Mouse (Mus musculus) right cerebral cortex, adult 18-20 months (tissue): ENCODE results near the gene Ifitm1.
"Not testable (repeated sequence)": the region's sequence is repeated elsewhere in the genome, so short reads cannot be mapped to it uniquely, and the experiment has no call there.

Source experiments
- DNase-seq: peaks from one replicate; pipeline ENCODE4 v3.0.0; 2022; ENCODE audit warnings: mixed read lengths

The Ifitm1 gene

DNA sequence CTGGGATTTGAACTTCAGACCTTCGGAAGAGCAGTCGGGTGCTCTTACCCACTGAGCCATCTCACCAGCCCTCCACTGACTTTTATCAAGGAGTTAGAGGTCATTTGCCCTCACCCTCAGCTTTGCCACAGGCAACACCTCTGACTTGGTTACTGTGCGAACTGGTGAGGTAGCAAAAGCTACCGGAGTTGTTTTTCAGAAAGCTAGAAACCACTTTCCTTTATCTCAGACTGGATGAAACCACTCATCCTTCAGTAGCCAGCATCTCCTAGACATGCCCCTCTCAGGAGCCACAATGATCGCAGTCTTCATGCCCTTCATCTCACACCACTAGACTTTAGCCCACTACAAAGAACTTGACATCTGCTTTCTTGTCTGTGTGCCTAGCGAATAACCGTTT lies 15.9 kb downstream of the Ifitm1 start:
- no peak for DNase-seq

DNA sequence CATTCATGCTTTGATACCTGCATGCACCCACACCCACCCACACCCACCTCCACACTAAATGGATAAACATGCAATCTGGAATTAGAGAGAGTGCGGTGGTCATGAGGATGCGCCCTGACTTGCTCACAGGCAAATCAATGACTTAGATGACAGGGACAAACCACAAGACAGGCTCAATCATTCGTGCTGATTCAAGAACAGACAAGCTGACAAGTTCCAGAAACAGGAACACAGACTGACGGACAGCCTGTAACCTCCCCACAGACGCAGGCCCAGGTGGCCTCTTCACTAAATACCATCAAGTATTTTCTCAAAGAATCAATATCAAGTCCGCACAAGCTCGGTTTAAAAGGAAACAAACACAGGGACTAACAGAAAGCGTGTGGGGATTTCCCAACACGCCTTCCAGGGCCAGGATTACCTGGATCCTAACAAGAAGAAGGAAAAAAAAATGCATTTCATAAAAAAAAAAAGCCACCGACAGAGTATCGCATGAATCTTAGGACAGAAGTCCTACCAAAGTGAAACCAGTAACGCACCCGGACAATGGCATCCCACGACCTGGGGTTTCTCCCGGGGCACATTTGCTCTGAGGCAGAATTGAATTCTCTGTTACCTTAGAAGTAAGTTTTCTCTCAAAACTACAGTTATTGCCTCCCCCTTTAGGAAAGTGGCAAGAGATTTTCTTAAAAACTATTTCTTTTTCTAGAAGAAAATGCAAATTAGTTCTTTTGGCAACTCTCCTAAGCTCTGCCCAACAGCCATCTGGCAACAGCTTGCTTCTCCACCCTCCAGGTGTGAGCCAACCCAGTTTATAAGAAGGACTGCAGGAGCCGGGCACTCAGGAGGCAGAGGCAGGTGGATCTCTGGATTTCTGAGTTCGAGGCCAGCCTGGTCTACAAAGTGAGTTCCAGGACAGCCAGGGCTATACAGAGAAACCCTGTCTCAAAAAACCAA lies 20.4 kb downstream of the Ifitm1 start:
- DNase-seq: peak; percentile 62

DNA sequence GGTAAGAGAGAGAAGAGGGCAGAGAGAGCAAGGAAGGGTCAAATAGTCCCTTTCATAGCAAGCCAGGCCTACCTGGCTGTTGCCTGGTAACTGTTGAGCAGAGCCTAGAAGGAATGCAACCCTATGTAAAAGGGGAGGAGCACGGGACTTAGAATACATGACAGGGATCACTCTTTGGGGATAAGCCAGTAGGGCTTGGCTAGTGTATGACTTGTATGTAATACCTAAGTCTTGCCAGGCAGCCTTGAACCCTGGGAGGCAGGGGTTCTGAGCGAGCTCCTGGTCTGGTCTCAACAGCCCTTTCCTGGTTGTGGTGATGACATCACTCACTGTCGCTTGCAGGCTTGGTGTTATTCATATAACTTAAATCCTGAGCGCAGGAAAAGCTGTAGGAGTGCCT lies 22.0 kb downstream of the Ifitm1 start:
- no peak for DNase-seq

DNA sequence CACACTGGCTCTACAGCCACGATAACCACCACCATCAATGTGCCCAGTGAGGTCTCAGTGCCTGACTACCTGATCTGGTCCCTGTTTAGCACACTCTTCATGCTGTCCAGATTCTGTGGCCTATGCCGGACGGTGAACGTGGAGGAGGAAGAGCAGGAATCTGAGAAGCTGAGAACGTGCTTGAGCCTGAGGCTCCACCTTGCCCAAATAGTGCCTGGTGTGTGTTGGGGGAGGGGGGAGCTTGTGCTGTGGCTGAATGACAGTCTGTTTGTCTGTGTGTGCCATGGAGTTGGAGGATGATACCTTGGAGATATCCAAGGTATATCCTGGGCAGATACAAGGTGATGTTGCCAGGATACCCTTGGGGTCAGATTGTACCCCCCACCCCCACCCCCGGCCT lies 23.2 kb downstream of the Ifitm1 start:
- no peak for DNase-seq

DNA sequence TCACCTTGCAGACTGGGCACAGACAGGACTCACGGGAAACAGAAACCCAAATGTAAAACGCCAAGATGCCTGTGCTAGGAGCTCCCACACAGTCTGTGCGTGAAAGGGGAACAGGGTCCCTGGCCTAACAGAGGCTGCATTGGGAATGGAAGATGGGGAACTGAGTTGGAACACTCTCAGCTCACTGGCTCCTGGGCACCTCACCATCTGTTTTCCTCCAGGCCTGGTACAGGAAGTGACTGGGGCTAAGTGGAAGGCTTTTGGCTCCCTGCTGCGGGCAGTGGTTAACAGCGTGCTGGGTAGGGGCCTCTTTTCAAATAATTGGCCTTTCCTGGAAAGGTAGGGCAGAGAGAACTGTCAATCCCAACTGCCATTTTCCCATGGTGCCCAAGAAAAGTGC lies 23.6 kb downstream of the Ifitm1 start:
- DNase-seq: no peak

DNA sequence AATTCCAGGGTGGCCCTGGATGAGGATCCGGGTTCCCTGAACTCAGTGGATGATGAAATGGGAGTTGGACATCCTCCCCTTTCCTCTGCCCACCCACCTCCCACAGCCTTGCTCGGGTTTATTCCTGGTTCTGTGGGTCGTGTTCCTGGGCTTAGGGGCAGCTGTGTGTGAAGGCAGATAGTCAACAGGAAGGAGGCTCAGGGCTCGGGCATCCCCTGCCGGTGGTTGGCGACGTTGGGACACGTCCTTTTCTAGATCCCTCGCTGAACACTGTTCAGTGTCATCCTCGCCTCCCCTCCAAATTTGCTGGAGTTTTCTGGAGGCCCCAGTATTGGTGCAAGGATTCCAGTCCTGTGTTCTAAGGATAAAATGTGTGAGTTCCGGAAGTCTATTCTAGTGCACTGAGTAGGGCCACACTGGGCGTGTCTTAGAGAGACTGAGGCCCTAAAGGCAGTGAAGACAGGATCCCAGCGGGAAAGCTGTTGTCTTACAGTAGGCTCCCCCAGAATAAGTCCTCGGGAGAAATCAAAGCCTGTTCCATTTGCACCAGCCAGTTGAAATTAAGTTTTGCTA lies 24.2 kb downstream of the Ifitm1 start:
- no peak for DNase-seq

DNA sequence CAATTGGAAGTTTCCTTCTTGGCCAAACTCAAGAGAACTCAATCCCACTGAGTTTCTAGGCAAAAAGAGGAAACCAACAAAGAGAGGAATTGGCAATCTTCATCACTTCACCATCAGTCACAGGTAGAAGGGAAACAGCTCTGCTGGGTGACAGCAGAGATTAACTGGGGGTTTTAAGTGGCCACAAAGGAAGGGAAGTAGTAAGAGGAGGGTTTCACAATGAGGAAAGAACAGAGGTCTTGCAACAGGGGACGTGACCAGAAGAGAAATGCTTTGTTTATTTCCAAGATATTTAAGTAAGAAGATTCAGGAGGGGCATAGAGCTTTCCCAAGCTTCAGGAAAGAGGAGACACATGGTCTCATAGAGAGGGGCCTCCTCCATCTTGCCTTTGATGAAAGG lies 30.8 kb downstream of the Ifitm1 start:
- DNase-seq: no peak

DNA sequence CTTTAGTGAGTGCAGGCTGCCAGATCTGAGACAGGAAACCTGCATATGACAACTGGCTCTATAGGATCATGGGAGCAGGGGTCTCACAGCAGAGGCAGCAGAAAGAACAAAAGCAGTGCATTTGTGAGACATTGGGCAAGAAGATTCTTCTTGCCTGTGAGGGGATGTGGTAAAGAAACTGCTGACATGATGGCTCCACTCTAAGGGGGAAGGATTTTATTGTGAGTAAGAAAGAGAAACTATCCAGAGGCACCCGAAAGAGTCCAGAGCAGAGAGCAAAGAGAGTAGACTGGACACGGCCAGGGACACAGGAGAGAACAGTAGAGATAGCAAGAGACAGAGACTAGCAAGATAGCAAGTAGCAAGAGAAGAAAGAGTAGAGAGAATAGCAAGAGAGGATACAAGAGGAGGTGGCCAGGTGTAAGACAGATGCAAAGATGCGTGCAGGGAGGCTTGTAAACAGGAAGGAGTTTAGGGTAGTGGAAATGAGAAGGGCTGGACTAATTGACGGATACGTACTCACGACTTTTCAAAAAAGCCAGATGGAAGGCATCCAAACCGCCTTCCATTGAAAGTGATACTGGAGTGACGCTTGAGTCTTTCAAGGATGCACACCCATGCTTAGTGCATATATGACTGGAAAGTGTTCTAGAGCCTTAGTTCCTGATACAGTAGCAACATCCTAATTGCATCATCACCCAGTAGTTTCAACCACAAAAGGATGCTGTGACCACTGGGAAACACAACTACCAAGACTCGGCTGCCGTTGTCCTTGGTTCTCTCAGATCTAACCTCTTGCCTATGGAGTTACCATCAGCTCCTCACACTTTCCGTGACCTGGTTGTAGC lies 32.1 kb downstream of the Ifitm1 start:
- DNase-seq: no peak

DNA sequence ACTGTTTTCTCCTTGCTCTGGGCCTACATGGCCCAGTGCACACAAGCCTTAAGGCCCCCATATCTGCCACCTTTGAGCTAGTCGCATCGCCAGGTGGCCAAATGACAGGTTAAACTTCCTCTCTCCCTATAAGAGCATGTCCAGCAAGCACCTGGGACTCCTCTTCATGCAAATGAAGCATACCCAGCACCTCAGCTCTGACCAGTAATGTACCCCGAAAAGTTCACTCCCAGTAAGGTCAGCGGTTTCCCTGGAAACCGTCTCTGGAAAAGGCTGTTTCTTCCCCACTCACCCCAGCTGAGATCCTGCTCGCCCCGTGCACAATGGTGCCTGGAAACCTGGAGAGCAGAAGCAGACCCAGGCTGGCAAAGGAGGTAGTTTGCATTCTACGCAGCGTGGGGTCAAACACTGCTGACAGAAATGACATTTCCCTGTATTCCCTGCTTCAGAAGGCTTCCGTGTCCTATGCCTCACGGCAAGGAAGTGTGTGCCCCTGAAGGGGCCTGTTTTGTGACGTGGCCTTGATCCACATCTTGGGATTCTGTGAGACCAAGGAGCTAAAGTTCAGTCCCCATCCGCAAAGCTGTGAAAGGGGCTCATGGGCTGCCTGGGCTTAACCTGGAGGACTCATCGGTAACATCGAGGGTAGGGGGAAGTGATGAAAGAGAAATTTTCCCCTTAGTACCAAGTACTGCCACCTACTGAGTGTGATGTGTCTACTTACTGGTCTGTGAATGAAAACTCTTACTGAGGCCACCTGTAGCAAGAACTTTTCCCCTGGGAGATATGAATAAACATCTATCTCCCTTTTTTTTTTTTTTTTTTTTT lies 34.1 kb downstream of the Ifitm1 start:
- no peak for DNase-seq

DNA sequence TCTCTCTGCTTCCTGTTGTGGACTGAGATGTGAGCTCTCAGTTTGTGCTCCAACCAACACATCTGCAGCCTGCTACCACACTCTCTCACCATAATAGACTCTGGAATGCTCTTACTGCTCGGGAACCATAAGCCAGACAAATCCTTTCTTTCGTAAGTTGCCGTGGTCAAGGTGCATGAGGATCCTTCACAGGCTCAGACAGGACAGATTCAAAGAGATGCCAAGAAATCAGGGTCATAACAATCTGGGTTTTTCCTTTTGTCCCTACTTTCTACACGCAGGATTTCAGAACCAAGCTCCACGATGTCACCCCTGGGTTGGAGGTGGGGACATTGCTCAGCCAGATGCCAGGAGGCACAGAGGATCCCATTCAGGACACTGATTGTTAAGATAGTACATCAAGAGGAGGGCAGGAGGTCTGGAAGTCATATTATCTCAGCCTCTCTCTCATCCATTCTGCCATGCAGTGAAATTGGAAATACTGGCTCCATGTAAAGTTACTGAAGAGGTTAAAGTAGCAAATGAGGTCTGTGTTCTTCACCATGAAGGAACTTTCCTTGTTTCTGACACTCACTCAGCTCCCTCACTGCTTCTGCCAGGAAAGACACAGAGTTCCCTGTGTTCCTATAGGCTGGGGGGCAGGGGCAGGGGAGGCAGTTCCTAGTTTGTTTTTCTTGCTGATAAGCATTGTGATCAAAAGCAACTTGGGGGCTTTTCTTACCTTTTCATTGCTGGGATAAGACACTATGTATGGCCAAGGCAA lies 36.4 kb downstream of the Ifitm1 start:
- no peak for DNase-seq

DNA sequence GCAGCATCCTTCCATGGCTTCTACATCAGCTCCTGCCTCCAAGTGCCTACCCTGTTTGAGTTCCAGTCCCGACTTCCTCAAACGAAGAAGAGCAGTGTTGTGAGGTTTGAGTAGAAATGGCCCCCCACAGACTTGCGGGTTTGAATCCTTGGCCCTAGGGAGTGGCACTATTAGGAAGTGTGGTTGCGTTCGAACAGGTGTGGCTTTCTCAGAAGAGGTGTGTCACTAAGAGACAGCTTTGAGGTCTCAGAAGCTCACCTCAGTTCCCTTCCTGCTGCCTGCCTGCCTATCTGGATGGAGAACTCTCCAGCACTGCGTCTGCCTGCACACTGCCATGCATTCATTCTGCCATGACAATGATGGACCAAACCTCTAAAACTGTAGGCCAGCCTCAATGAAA lies 39.4 kb downstream of the Ifitm1 start:
- DNase-seq: no peak

DNA sequence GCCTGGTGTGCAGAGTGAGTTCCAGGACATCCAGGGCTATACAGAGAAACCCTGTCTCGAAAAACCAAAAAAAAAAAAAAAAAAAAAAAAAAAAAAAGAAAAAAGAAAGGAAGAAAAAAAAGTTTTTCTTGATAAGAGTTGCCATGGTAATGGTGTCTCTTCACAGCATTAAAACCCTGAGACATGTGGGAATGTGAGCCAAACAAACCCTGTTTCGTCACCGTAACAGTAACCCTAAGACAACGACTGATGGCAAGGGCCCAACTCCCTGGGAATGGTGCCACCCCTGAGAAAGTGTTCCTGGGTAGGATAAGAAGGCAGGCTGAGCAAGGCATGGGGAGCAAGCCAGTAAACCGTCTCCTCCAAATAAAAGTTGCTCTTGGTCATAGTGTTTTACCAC lies 39.9 kb downstream of the Ifitm1 start:
- no peak for DNase-seq

DNA sequence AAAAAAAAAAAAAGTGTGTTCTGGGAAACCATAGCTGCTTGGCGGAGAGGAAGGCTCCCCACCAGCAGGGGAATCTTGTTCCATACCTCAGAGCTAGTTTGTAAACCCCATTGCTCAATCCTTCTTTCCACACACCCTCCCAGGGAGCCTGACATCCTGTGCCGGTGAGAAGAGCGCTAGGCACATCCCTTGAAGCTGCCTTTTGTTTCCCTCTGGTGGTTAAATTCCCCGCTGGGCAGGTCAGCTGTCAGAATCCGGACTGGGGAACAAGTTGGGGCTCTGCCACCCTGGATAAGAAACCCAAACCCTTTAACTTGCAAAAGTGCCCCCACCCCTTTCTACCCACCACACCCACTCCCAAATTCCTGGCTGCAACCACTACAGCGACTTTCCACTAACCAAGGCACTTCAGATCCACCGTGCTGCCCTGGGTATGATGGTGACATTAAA lies 41.3 kb downstream of the Ifitm1 start:
- DNase-seq: no peak

DNA sequence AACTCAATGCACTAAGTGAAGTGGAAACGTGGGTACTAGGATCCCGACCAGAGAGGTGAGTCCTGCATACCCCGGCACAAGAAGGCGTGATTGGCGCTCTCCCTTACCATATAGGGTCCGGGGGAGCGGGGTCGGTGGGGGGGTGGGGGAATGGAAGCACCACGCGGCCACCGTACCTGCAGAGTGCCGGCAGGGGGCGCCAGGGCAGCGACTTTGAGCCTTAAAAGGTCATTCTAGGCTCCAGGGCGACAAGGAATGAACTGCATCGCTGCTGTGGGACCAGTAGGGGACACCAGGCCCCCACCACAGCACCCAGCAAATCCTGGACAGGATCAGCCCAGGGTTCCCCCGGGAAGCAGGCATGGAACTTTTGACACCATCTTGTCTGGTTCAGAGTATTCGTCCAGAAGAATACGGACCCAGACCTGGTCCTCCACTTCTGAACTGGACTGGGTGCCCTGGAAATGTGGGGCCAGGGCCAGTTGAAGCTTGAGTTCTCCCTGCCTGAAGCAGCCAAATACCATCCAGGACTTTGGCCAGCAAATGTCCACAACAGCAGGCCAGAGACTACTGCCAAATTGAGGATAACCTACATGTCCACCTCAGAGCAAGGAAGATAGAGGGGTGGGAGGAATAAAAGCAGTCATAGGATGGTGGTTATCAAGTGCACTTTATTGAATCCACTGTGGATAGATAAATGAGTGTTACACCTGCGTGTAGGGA lies 42.1 kb downstream of the Ifitm1 start:
- DNase-seq: peak; percentile 31

DNA sequence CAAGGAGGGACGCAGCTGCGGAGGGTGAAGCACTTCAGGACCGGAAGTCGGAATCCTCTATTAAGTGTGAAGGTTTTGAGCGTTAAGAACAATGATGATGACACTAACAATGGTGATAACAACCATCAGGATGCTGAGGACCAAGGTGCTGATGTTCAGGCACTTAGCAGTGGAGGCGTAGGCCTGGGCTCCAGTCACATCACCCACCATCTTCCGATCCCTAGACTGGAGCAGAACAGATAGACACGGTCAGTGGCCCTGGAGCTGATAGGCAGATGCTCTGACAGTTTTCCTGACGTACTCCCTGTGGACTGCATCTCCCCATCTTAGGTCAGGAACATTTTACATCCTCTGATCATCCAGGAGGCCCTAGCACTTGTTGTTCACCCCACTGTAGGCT lies 42.6 kb downstream of the Ifitm1 start:
- no peak for DNase-seq

DNA sequence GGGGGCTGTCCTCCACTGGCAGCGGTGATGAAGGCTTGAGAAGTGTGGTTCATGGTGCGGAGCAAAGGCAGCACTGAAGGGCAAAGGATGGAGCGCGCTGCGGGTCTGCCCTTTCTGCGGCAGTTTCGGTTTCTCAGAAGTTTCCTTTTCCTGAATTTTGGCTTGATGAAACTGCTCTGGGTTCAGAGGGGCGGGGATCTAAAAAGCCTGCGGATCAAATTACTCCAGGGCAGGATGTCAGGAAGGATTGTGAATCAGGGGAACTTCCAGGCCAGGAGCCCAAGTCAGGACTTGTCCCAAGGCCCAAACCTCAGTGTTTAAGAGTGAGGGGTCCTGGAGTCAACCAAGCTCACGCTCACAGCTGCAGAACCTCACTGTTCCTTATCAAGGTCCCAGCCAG lies 43.6 kb downstream of the Ifitm1 start, which contains the start of gene Ifitm3:
Gene Ifitm3 (minus strand): TSS at position 178 of the 400 bp plus-strand sequence.
- DNase-seq: no peak

DNA sequence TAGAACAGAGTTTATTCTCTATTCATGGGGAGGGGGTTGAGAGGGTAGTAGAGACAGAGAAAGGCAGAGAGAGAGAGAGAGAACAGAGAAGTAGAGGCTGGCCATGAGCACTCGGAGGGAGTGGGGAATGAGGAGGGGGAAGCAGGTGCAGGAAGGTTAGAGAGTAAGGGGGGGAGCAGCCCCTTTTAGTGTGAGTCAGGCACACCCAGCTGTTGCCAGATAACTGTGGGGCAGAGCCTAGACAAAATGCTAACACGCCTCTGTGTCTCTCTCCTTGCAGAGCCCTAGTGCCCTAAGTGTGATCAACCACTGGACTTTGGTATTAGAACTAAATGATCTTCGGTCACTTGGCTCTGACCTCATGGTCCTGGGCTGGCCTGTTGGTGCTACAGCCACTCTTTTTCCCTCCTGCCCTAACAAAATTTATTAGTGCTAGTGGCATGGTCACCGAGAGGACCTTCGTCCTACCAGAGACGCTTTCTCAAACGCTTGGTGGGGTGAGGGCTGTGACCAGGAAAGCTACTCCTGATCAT lies 44.3 kb downstream of the Ifitm1 start:
- no peak for DNase-seq

DNA sequence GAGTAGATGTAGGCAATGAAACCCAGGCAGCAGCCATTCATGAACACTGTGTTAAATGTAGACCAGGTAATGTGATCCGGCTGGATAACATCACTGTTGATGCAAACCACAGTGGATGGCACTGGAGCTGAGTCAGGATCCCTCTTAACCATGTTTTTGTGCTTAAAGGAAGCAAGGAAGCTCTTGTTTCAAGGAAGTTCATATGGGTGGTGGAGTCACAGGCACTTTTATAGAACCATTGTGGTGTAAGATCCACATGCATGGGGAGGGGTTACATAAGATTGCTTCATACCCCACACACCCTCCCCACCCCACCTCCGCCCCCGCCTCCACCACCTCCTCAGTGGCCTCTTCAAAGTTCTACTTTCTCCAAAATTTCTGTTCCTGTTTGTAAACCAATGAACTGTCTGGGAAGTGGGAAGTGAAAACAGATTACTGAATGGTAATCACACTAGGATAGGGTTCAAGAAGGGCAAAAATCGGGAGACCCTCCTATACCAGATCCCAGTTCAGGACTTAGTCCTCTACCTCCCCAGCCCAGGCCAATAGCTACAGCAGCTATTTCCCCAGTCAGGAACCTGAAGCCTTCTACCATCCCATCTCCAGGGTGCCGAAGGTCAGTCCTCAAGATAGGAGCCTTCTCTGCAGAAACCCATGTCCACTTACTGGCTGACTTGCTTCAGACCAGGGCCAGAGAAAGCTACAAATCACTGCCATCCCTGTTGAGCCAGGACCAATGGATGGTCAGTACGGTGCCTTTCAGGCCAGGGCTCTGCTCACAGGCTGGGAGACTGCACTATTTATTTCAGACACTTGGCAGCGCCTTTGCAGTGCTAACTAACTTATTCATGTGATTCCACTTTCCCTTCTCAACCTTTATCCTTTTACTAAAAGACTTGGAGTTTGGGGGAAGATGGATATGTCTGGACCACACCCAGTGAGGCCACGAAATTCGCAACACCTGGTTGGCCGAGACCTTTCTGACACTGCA lies 50.0 kb downstream of the Ifitm1 start:
- DNase-seq: no peak

DNA sequence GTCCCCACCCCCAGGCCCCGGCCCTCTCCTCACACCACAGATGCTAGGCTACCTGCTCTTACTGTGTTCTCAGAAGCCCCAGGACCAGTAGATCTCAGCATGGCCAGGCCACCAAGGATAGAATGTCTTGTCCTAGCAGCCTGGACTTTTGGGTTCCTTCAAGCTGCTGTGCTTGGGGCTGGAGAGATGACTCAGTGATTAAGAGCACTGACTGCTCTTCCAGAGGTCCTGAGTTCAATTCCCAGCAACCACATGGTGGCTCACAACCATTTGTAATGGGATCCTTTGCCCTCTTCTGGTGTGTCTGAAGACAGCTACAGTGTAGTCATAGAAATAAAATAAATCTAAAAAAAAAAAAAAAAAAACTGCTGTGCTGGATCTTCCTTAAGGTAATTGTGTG lies 50.8 kb downstream of the Ifitm1 start, which contains the start of gene Ifitm6:
Gene Ifitm6 (minus strand): TSS at position 101 of the 400 bp plus-strand sequence.
- not testable (repeated sequence) for DNase-seq
